Mouse (Mus musculus) myocyte (in vitro differentiated cells): ENCODE measurements around the gene Pramef20.

Experiments used
- E2F4 ChIP-seq: IDR thresholded peaks from one replicate; pipeline ENCODE4 v1.6.1; 2011; ENCODE audit warnings: mild to moderate bottlenecking, control low read depth, moderate library complexity; ENCODE audit not compliant: insufficient read depth
- POLR2A ChIP-seq: IDR thresholded peaks from one replicate; pipeline ENCODE4 v1.6.1; 2011; ENCODE audit warnings: low read depth, mild to moderate bottlenecking, control low read depth, moderate library complexity; ENCODE audit not compliant: insufficient read length
- POLR2AphosphoS2 ChIP-seq: IDR thresholded peaks from one replicate; pipeline ENCODE4 v1.6.1; 2011; ENCODE audit warnings: low read depth, control low read depth; ENCODE audit not compliant: insufficient read length
- SRF ChIP-seq: IDR thresholded peaks from one replicate; pipeline ENCODE4 v1.6.1; 2011; ENCODE audit warnings: low read depth; ENCODE audit not compliant: control insufficient read depth, insufficient read length
- TCF12 ChIP-seq: IDR thresholded peaks from one replicate; pipeline ENCODE4 v1.6.1; 2011; ENCODE audit warnings: mild to moderate bottlenecking, control low read depth; ENCODE audit not compliant: poor library complexity, insufficient read depth, severe bottlenecking
- USF1 ChIP-seq: IDR thresholded peaks from one replicate; pipeline ENCODE4 v1.6.1; 2011; ENCODE audit warnings: low read depth, mild to moderate bottlenecking, control low read depth, moderate library complexity

DNA sequence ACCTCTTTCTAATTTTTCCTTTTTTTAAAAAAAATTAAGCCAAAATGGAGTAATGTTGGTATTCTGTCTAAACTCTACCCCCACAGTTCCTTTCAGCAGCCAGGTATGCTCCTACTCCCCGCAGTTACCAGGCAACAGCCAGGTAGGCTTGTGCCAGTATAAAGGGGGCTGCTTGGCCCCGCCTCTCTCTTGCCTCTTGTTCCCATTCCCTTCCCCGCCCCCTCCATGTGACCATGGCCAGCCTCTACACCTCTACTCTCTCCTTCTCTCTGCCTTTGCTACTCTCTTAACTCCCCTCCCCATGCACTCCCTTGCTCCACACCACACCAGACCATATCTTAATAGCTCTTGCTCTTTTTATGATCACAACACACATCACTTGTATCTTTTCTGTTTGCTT lies 28.5 kb upstream of the Pramef20 start:
- TF ChIP-seq POLR2A (no peak), USF1 (no peak), SRF (no peak), E2F4 (no peak), TCF12 (no peak), POLR2AphosphoS2 (no peak)
